Mouse (Mus musculus) olfactory bulb, adult 2 months (tissue): ENCODE results near the gene Dusp28.

ENCODE experiments used
- CTCF ChIP-seq: fragments of 200-500 bp; IDR thresholded peaks from 2 replicates; pipeline ENCODE4 v1.5.1; 2012; ENCODE audit warnings: low read depth, mild to moderate bottlenecking, low read length, moderate library complexity; ENCODE audit not compliant: insufficient read depth
- POLR2A ChIP-seq: fragments of 200-500 bp; IDR thresholded peaks from 2 replicates; pipeline ENCODE4 v1.6.1; 2012; ENCODE audit warnings: mild to moderate bottlenecking, low read depth, low read length, moderate library complexity; ENCODE audit not compliant: insufficient read depth

DNA sequence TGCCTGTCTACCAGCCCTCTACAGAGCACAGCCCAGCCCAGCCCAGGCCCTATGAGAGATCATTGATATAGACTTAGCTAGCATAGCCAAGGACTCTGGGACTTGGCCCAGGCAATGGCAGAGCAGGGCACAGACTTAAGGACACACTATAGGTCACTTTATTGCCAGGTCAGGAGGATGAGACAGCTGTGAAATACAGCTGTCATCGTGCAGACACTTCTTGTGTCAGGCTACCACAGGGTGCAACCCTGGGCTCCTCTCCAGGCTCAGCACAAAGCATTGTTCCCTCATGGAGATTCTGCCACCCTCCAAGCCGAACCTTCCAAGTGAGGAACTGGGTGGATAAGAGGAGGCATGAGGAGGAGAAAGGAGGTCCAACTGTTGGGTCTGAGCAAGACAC lies 36.8 kb upstream of the Dusp28 start:
- TF ChIP-seq CTCF (no peak), POLR2A (no peak)
